ENCODE assay signal across 10 mouse cellular contexts in genomic region chr11:120731858-120732680, GRCm38 (mm10). TPM values are rescaled to one million over a fixed set of nuclear protein-coding genes. Genes with fewer than 3 reads are reported as not detected.
DNase-seq lines count a peak whose midpoint lies in the region; ATAC-seq and TF ChIP-seq lines count a peak whose summit lies in the region.
"Had no signal": no experiment of that assay in that cellular context is flagged by ENCODE, and none has a peak within 500 bp of the region (broad histone marks: within the 10 kb centered on the region; RNA-seq: fewer than 3 reads in every experiment).

Gene Cbr2 (minus strand): TSS chr11:120732114.

- H3K4me1 ChIP-seq in lung, embryonic 14.5 days (ENCODE audit: insufficient read depth): no peaks in the 10 kb centered on the region

- WGBS in lung, embryonic 14.5 days: 70% methylated on average over 12 of the region's 12 CpGs

- H3K4me3 ChIP-seq in lung, embryonic 14.5 days (ENCODE audit: low read depth, low read length): no peak within 1 kb of the TSS

- H3K27ac ChIP-seq in lung, embryonic 14.5 days (ENCODE audit: low read depth): no peak within 1 kb of the TSS

- H3K27me3 ChIP-seq in lung, embryonic 14.5 days (ENCODE audit: insufficient read depth, low read length): no peaks in the 10 kb centered on the region

- H3K36me3 ChIP-seq in lung, embryonic 14.5 days (ENCODE audit: insufficient read depth): no peaks in the 10 kb centered on the region

- H3K4me2 ChIP-seq in lung, embryonic 14.5 days: no peak within 1 kb of the TSS

- no peak within 1 kb of the TSS for H3K9ac ChIP-seq in lung, embryonic 14.5 days

- H3K9me3 ChIP-seq in lung, embryonic 14.5 days (ENCODE audit: low read depth, low read length): no peaks in the 10 kb centered on the region

- no peak for TF ChIP-seq CTCF in lung, embryonic 14.5 days (IDR thresholded peaks at IDR 0.05; ENCODE audit: low read depth)

- no peak for ATAC-seq in lung, embryonic 14.5 days (ENCODE audit: insufficient read depth)
- no peak for ATAC-seq in megakaryocyte progenitor cell, adult 5-6 weeks (replicated peaks; ENCODE audit: poor library complexity)
- no peak for ATAC-seq in CD4-positive, CD25-positive, alpha-beta regulatory T cell, adult 4 months

- peak; percentile 52 for DNase-seq in adrenal gland, postnatal 14 days
- no peak for DNase-seq in adrenal gland, adult 8-10 months
- peak; percentile 90 for DNase-seq in 3T3-L1 (ENCODE audit: low read depth, low spot score)
- peak; percentile 64 for DNase-seq in heart, adult 8-10 months (ENCODE audit: low spot score)
- peak; percentile 38 for DNase-seq in lung, embryonic 14.5 days
- no peak for DNase-seq in ovary, postnatal 36 days (ENCODE audit: low spot score)
- DNase-seq: liver; thymus, adult 18-20 months had no signal

RNA-seq across cellular contexts. Expression of gene Cbr2, which starts in this region (rescaled TPM):
- total RNA-seq in adrenal gland, postnatal 14 days (2021): 7.3 and 10.2 TPM in 2 replicates
- total RNA-seq in adrenal gland, adult 8-10 months (2022): 10 to 100 TPM in 1 of 4 experiments, 1 to 10 TPM in 3; 4.8 to 11.4 (median 6.5) TPM
- total RNA-seq in heart, adult 8-10 months (2022): 10 to 100 TPM in 3 of 4 experiments, 1 to 10 TPM in 1; 9.3 to 24.0 (median 12.9) TPM
- 14.7 and 19.6 TPM in 2 replicates for polyA plus RNA-seq in lung, embryonic 14.5 days (2014; fragmentation: Nextera tagmentation; extraction: Ambion mirVana)
- not detected in 2 replicates for total RNA-seq in megakaryocyte progenitor cell, adult 5-6 weeks (2015)
- total RNA-seq in megakaryocyte progenitor cell, adult 5-6 weeks (2017): 1.3 TPM in 1 of 2 replicates, not detected in the other
- polyA plus RNA-seq in CD4-positive, CD25-positive, alpha-beta regulatory T cell, adult 4 months (2017; shearing (Covaris generic)): not detected

Comparison
In these comparisons a context has a peak if more than half of its experiments do, and no peak if none do; other contexts are left out.
1. RNA of gene Cbr2 (polyA plus RNA-seq): 14.7 to 19.6 TPM in lung, embryonic 14.5 days; not detected in CD4-positive, CD25-positive, alpha-beta regulatory T cell, adult 4 months; every median in the first group is over 10 times any median in the second.
2. DNase-seq: peak in adrenal gland, postnatal 14 days (single experiment), 3T3-L1 (single experiment), heart, adult 8-10 months (single experiment) and lung, embryonic 14.5 days (single experiment); none in adrenal gland, adult 8-10 months (single experiment) and ovary, postnatal 36 days (single experiment).